Mouse (Mus musculus): Measurements from ENCODE around the gene Prr3. TPM values are rescaled to one million over a fixed set of nuclear protein-coding genes. Genes with fewer than 3 reads are reported as not detected.

Prr3 gene
- polyA plus RNA-seq, 1 experiment from 2014 or later = 36.0 TPM

GRCm38 (mm10) chr17:35996949-35997348 lies 16.9 kb upstream of the Prr3 start:
- H3K36me3 ChIP-seq = no peaks in the 10 kb centered on the region
- no peak overlapping the region for H3K4me3 ChIP-seq
- H3K4me1 ChIP-seq = peaks cover 18% of the 10 kb centered on the region
- no peak overlapping the region for H3K27ac ChIP-seq
- no peaks in the 10 kb centered on the region for H3K27me3 ChIP-seq
- peak; percentile 65 for ATAC-seq (ENCODE audit: insufficient number of reproducible peaks, low FRiP score, low TSS enrichment, low read depth)
- 3% methylated on average over 11 of the region's 11 CpGs for WGBS
- no peaks in the 10 kb centered on the region for H3K9me3 ChIP-seq
- no peak overlapping the region for H3K9ac ChIP-seq
- no peak overlapping the region for H3K4me2 ChIP-seq

GRCm38 (mm10) chr17:35994879-35995240 lies 14.8 kb upstream of the Prr3 start:
- H3K9me3 ChIP-seq = no peaks in the 10 kb centered on the region
- no peaks in the 10 kb centered on the region for H3K27me3 ChIP-seq
- H3K9ac ChIP-seq = peak overlapping the region; percentile 39
- H3K27ac ChIP-seq = peak overlapping the region; percentile 80; the same call in 1 of the 2 replicates
- WGBS = 3% methylated on average over 14 of the region's 14 CpGs
- peak overlapping the region; percentile 57 for H3K4me3 ChIP-seq
- peaks cover 18% of the 10 kb centered on the region for H3K4me1 ChIP-seq
- H3K36me3 ChIP-seq = peaks cover 1% of the 10 kb centered on the region; the same call in 1 of the 2 replicates
- ATAC-seq (ENCODE audit: insufficient number of reproducible peaks, low FRiP score, low TSS enrichment, low read depth) = no peak
- H3K4me2 ChIP-seq = peak overlapping the region; percentile 67

GRCm38 (mm10) chr17:35994175-35994878 lies 14.3 kb upstream of the Prr3 start:
- Histone ChIP-seq H3K27ac (peak overlapping the region; percentile 80), H3K36me3 (peaks cover 6% of the 10 kb centered on the region; the same call in 1 of the 2 replicates), H3K9ac (peak overlapping the region; percentile 39), H3K4me3 (peak overlapping the region; percentile 57), H3K27me3 (no peaks in the 10 kb centered on the region), H3K4me2 (peak overlapping the region; percentile 67), H3K9me3 (no peaks in the 10 kb centered on the region), H3K4me1 (peaks cover 18% of the 10 kb centered on the region)
- WGBS = 3% methylated on average over 31 of the region's 31 CpGs
- no peak for ATAC-seq (ENCODE audit: insufficient number of reproducible peaks, low FRiP score, low TSS enrichment, low read depth)

- no peaks in the 10 kb centered on the region for H3K27me3 ChIP-seq
- H3K4me1 ChIP-seq = peaks cover 18% of the 10 kb centered on the region
- 6% methylated on average over 17 of the region's 17 CpGs for WGBS
- H3K9ac ChIP-seq = no peak overlapping the region
- peak; percentile 59; the same call in 1 of the 2 replicates for ATAC-seq (ENCODE audit: insufficient number of reproducible peaks, low FRiP score, low TSS enrichment, low read depth)
- H3K36me3 ChIP-seq = peaks cover 12% of the 10 kb centered on the region
- H3K4me3 ChIP-seq = peak overlapping the region; percentile 57
- H3K27ac ChIP-seq = no peak overlapping the region
- H3K4me2 ChIP-seq = peak overlapping the region; percentile 67
- H3K9me3 ChIP-seq = no peaks in the 10 kb centered on the region
These were observed 13.6 kb upstream of the Prr3 start for GRCm38 (mm10) chr17:35993675-35994074.

- ATAC-seq (ENCODE audit: insufficient number of reproducible peaks, low FRiP score, low TSS enrichment, low read depth) = no peak
- Histone ChIP-seq H3K36me3 (peaks cover 31% of the 10 kb centered on the region), H3K27me3 (no peaks in the 10 kb centered on the region), H3K4me3 (no peak overlapping the region), H3K4me2 (no peak overlapping the region), H3K27ac (no peak overlapping the region), H3K4me1 (peaks cover 13% of the 10 kb centered on the region), H3K9me3 (no peaks in the 10 kb centered on the region), H3K9ac (no peak overlapping the region)
- 46% methylated on average over 10 of the region's 10 CpGs for WGBS
These were observed 11.7 kb upstream of the Prr3 start for GRCm38 (mm10) chr17:35991781-35992180.

GRCm38 (mm10) chr17:35981776-35982175 lies 1.7 kb upstream of the Prr3 start:
- Histone ChIP-seq H3K27me3 (no peaks in the 10 kb centered on the region), H3K4me2 (no peak overlapping the region), H3K4me3 (no peak overlapping the region), H3K4me1 (peaks cover 22% of the 10 kb centered on the region), H3K36me3 (peaks cover 51% of the 10 kb centered on the region), H3K9me3 (no peaks in the 10 kb centered on the region), H3K27ac (no peak overlapping the region), H3K9ac (no peak overlapping the region)
- WGBS = 94% methylated on average over 9 of the region's 9 CpGs
- no peak for ATAC-seq (ENCODE audit: insufficient number of reproducible peaks, low FRiP score, low TSS enrichment, low read depth)

- no peak; the same call in 1 of the 2 replicates for ATAC-seq (ENCODE audit: insufficient number of reproducible peaks, low FRiP score, low TSS enrichment, low read depth)
- H3K4me2 ChIP-seq = peak overlapping the region; percentile 82
- peak overlapping the region; percentile 94 for H3K4me3 ChIP-seq
- H3K27ac ChIP-seq = peak overlapping the region; percentile 98
- peaks cover 22% of the 10 kb centered on the region for H3K4me1 ChIP-seq
- WGBS = 0% methylated on average over 29 of the region's 29 CpGs
- H3K9me3 ChIP-seq = no peaks in the 10 kb centered on the region
- peak overlapping the region; percentile 77 for H3K9ac ChIP-seq
- peaks cover 41% of the 10 kb centered on the region for H3K36me3 ChIP-seq
- H3K27me3 ChIP-seq = no peaks in the 10 kb centered on the region
These were observed 323 bp upstream of the Prr3 start for GRCm38 (mm10) chr17:35980363-35980754.

- peaks cover 39% of the 10 kb centered on the region for H3K36me3 ChIP-seq
These were observed 1.1 kb downstream of the Prr3 start for GRCm38 (mm10) chr17:35978811-35979400.

GRCm38 (mm10) chr17:35972131-35972530 lies 7.9 kb downstream of the Prr3 start:
- Histone ChIP-seq H3K4me3 (no peak overlapping the region), H3K36me3 (peaks cover 28% of the 10 kb centered on the region), H3K4me2 (no peak overlapping the region), H3K27me3 (no peaks in the 10 kb centered on the region), H3K27ac (no peak overlapping the region), H3K4me1 (peaks cover 12% of the 10 kb centered on the region), H3K9me3 (no peaks in the 10 kb centered on the region), H3K9ac (no peak overlapping the region)
- WGBS = 58% methylated on average over 1 of the region's 1 CpGs
- no peak for ATAC-seq (ENCODE audit: insufficient number of reproducible peaks, low FRiP score, low TSS enrichment, low read depth)

More at GRCm38 (mm10) chr17:35978811-35979400, 1.1 kb downstream of the Prr3 start:
- no peaks in the 10 kb centered on the region for H3K27me3 ChIP-seq
- no peaks in the 10 kb centered on the region for H3K9me3 ChIP-seq
- H3K27ac ChIP-seq = peak overlapping the region; percentile 98
- H3K4me2 ChIP-seq = peak overlapping the region; percentile 82
- peaks cover 22% of the 10 kb centered on the region for H3K4me1 ChIP-seq
- ATAC-seq (ENCODE audit: insufficient number of reproducible peaks, low FRiP score, low TSS enrichment, low read depth) = peak; percentile 72
- H3K9ac ChIP-seq = peak overlapping the region; percentile 77
- peak overlapping the region; percentile 94 for H3K4me3 ChIP-seq
- under 1% methylated on average over 41 of the region's 41 CpGs for WGBS

GRCm38 (mm10) chr17:35969418-35970389 lies 10.3 kb downstream of the Prr3 start, which contains the start of gene Abcf1:
Gene Abcf1 (minus strand): TSS chr17:35969761.
- Histone ChIP-seq H3K4me1 (peaks cover 12% of the 10 kb centered on the region), H3K36me3 (peaks cover 32% of the 10 kb centered on the region), H3K4me2 (peak within 1 kb of the TSS; percentile 75), H3K9ac (peak within 1 kb of the TSS; percentile 89), H3K27ac (peak within 1 kb of the TSS; percentile 85), H3K27me3 (no peaks in the 10 kb centered on the region), H3K4me3 (peak within 1 kb of the TSS; percentile 97), H3K9me3 (no peaks in the 10 kb centered on the region)
- peak; percentile 94 for ATAC-seq (ENCODE audit: insufficient number of reproducible peaks, low FRiP score, low TSS enrichment, low read depth)
- under 1% methylated on average over 68 of the region's 68 CpGs for WGBS

- H3K27ac ChIP-seq = no peak overlapping the region
- WGBS = 89% methylated on average over 2 of the region's 2 CpGs
- H3K4me1 ChIP-seq = peaks cover 12% of the 10 kb centered on the region
- no peak overlapping the region for H3K4me3 ChIP-seq
- no peak overlapping the region for H3K4me2 ChIP-seq
- no peak overlapping the region for H3K9ac ChIP-seq
- H3K27me3 ChIP-seq = no peaks in the 10 kb centered on the region
- ATAC-seq (ENCODE audit: insufficient number of reproducible peaks, low FRiP score, low TSS enrichment, low read depth) = no peak
- H3K36me3 ChIP-seq = peaks cover 35% of the 10 kb centered on the region
- H3K9me3 ChIP-seq = no peaks in the 10 kb centered on the region
These were observed 12.4 kb downstream of the Prr3 start for GRCm38 (mm10) chr17:35967621-35968020.

All from limb, embryonic 15.5 days (tissue).